Mouse (Mus musculus): ENCODE data around the gene Faf1. TPM values are rescaled to one million over a fixed set of nuclear protein-coding genes. Genes with fewer than 3 reads are reported as not detected.

The Faf1 gene
- polyA plus RNA-seq (2015; fragmentation: Nextera tagmentation; extraction: Ambion mirVana): 29.9 and 32.0 TPM in 2 replicates

- H3K4me3 ChIP-seq (ENCODE audit: low read depth, low read length): peak within 1 kb of the TSS; percentile 91
- H3K4me1 ChIP-seq (ENCODE audit: control insufficient read depth, insufficient read depth, low read length): peaks cover 11% of the 10 kb centered on the region
- H3K27me3 ChIP-seq (ENCODE audit: control insufficient read depth, insufficient read depth, low read depth, low read length): no peaks in the 10 kb centered on the region
- peak; percentile 97 for ATAC-seq
- peak within 1 kb of the TSS; percentile 95 for H3K27ac ChIP-seq (ENCODE audit: low read length)
- under 1% methylated on average over 81 of the region's 107 CpGs for WGBS
- no peaks in the 10 kb centered on the region for H3K9me3 ChIP-seq (replicated peaks; ENCODE audit: control insufficient read depth, low read length, poor library complexity, severe bottlenecking)
- H3K9ac ChIP-seq (ENCODE audit: low read depth, low read length): peak within 1 kb of the TSS; percentile 91
- H3K4me2 ChIP-seq (ENCODE audit: low read length): peak within 1 kb of the TSS; percentile 80
- H3K36me3 ChIP-seq (ENCODE audit: control insufficient read depth, insufficient read depth, low read length): no peaks in the 10 kb centered on the region
Observed at GRCm38 (mm10) chr4:109676218-109677215, at the start of gene Faf1. Gene Faf1, plus strand, starts transcription at chr4:109676588.

GRCm38 (mm10) chr4:109630215-109630614 is 46.2 kb upstream of the Faf1 start:
- ATAC-seq: no peak
- Histone ChIP-seq H3K9me3 (replicated peaks; ENCODE audit: control insufficient read depth, low read length, poor library complexity, severe bottlenecking) (no peaks in the 10 kb centered on the region), H3K4me1 (ENCODE audit: control insufficient read depth, insufficient read depth, low read length) (no peaks in the 10 kb centered on the region), H3K36me3 (ENCODE audit: control insufficient read depth, insufficient read depth, low read length) (no peaks in the 10 kb centered on the region), H3K4me3 (ENCODE audit: low read depth, low read length) (no peak overlapping the region), H3K27me3 (ENCODE audit: control insufficient read depth, insufficient read depth, low read depth, low read length) (no peaks in the 10 kb centered on the region), H3K27ac (ENCODE audit: low read length) (no peak overlapping the region), H3K4me2 (ENCODE audit: low read length) (no peak overlapping the region), H3K9ac (ENCODE audit: low read depth, low read length) (no peak overlapping the region)
- WGBS: 79% methylated on average over 2 of the region's 2 CpGs

- no peak overlapping the region for H3K27ac ChIP-seq (ENCODE audit: low read length)
- no peak for ATAC-seq
- no peaks in the 10 kb centered on the region for H3K4me1 ChIP-seq (ENCODE audit: control insufficient read depth, insufficient read depth, low read length)
- no peaks in the 10 kb centered on the region for H3K9me3 ChIP-seq (replicated peaks; ENCODE audit: control insufficient read depth, low read length, poor library complexity, severe bottlenecking)
- H3K4me2 ChIP-seq (ENCODE audit: low read length): no peak overlapping the region
- H3K27me3 ChIP-seq (ENCODE audit: control insufficient read depth, insufficient read depth, low read depth, low read length): no peaks in the 10 kb centered on the region
- H3K9ac ChIP-seq (ENCODE audit: low read depth, low read length): no peak overlapping the region
- H3K36me3 ChIP-seq (ENCODE audit: control insufficient read depth, insufficient read depth, low read length): no peaks in the 10 kb centered on the region
- WGBS: 84% methylated on average over 4 of the region's 4 CpGs
- no peak overlapping the region for H3K4me3 ChIP-seq (ENCODE audit: low read depth, low read length)
Observed at GRCm38 (mm10) chr4:109631029-109631428, 45.4 kb upstream of the Faf1 start.

GRCm38 (mm10) chr4:109634971-109635370 is 41.4 kb upstream of the Faf1 start:
- Histone ChIP-seq H3K4me1 (ENCODE audit: control insufficient read depth, insufficient read depth, low read length) (no peaks in the 10 kb centered on the region), H3K27me3 (ENCODE audit: control insufficient read depth, insufficient read depth, low read depth, low read length) (no peaks in the 10 kb centered on the region), H3K9ac (ENCODE audit: low read depth, low read length) (no peak overlapping the region), H3K27ac (ENCODE audit: low read length) (no peak overlapping the region), H3K4me2 (ENCODE audit: low read length) (no peak overlapping the region), H3K36me3 (ENCODE audit: control insufficient read depth, insufficient read depth, low read length) (no peaks in the 10 kb centered on the region), H3K9me3 (replicated peaks; ENCODE audit: control insufficient read depth, low read length, poor library complexity, severe bottlenecking) (no peaks in the 10 kb centered on the region), H3K4me3 (ENCODE audit: low read depth, low read length) (no peak overlapping the region)
- no peak for ATAC-seq
- 97% methylated on average over 2 of the region's 2 CpGs for WGBS

- WGBS: 90% methylated on average over 9 of the region's 9 CpGs
- H3K4me3 ChIP-seq (ENCODE audit: low read depth, low read length): no peak overlapping the region
- H3K27ac ChIP-seq (ENCODE audit: low read length): no peak overlapping the region
- H3K36me3 ChIP-seq (ENCODE audit: control insufficient read depth, insufficient read depth, low read length): no peaks in the 10 kb centered on the region
- no peak overlapping the region for H3K9ac ChIP-seq (ENCODE audit: low read depth, low read length)
- H3K4me1 ChIP-seq (ENCODE audit: control insufficient read depth, insufficient read depth, low read length): no peaks in the 10 kb centered on the region
- H3K9me3 ChIP-seq (replicated peaks; ENCODE audit: control insufficient read depth, low read length, poor library complexity, severe bottlenecking): no peaks in the 10 kb centered on the region
- H3K27me3 ChIP-seq (ENCODE audit: control insufficient read depth, insufficient read depth, low read depth, low read length): no peaks in the 10 kb centered on the region
- ATAC-seq: no peak
- H3K4me2 ChIP-seq (ENCODE audit: low read length): no peak overlapping the region
Observed at GRCm38 (mm10) chr4:109639356-109639755, 37.0 kb upstream of the Faf1 start.

- WGBS: 93% methylated on average over 7 of the region's 7 CpGs
- Histone ChIP-seq H3K4me1 (ENCODE audit: control insufficient read depth, insufficient read depth, low read length) (no peaks in the 10 kb centered on the region), H3K9me3 (replicated peaks; ENCODE audit: control insufficient read depth, low read length, poor library complexity, severe bottlenecking) (no peaks in the 10 kb centered on the region), H3K4me3 (ENCODE audit: low read depth, low read length) (no peak overlapping the region), H3K27me3 (ENCODE audit: control insufficient read depth, insufficient read depth, low read depth, low read length) (no peaks in the 10 kb centered on the region), H3K36me3 (ENCODE audit: control insufficient read depth, insufficient read depth, low read length) (no peaks in the 10 kb centered on the region), H3K4me2 (ENCODE audit: low read length) (no peak overlapping the region), H3K9ac (ENCODE audit: low read depth, low read length) (no peak overlapping the region), H3K27ac (ENCODE audit: low read length) (no peak overlapping the region)
- ATAC-seq: no peak
Observed at GRCm38 (mm10) chr4:109640141-109640540, 36.2 kb upstream of the Faf1 start.

GRCm38 (mm10) chr4:109641451-109641850 is 34.9 kb upstream of the Faf1 start:
- Histone ChIP-seq H3K9me3 (replicated peaks; ENCODE audit: control insufficient read depth, low read length, poor library complexity, severe bottlenecking) (no peaks in the 10 kb centered on the region), H3K4me3 (ENCODE audit: low read depth, low read length) (no peak overlapping the region), H3K9ac (ENCODE audit: low read depth, low read length) (no peak overlapping the region), H3K4me2 (ENCODE audit: low read length) (no peak overlapping the region), H3K36me3 (ENCODE audit: control insufficient read depth, insufficient read depth, low read length) (no peaks in the 10 kb centered on the region), H3K4me1 (ENCODE audit: control insufficient read depth, insufficient read depth, low read length) (no peaks in the 10 kb centered on the region), H3K27ac (ENCODE audit: low read length) (no peak overlapping the region), H3K27me3 (ENCODE audit: control insufficient read depth, insufficient read depth, low read depth, low read length) (no peaks in the 10 kb centered on the region)
- ATAC-seq: no peak
- WGBS: 72% methylated on average over 3 of the region's 3 CpGs

GRCm38 (mm10) chr4:109647281-109647680 is 29.1 kb upstream of the Faf1 start:
- no peaks in the 10 kb centered on the region for H3K36me3 ChIP-seq (ENCODE audit: control insufficient read depth, insufficient read depth, low read length)
- H3K27me3 ChIP-seq (ENCODE audit: control insufficient read depth, insufficient read depth, low read depth, low read length): no peaks in the 10 kb centered on the region; the same call in 1 of the 2 replicates
- 79% methylated on average over 4 of the region's 4 CpGs for WGBS
- H3K4me3 ChIP-seq (ENCODE audit: low read depth, low read length): no peak overlapping the region
- no peak overlapping the region for H3K4me2 ChIP-seq (ENCODE audit: low read length)
- H3K27ac ChIP-seq (ENCODE audit: low read length): no peak overlapping the region
- ATAC-seq: no peak
- no peaks in the 10 kb centered on the region for H3K9me3 ChIP-seq (replicated peaks; ENCODE audit: control insufficient read depth, low read length, poor library complexity, severe bottlenecking)
- H3K4me1 ChIP-seq (ENCODE audit: control insufficient read depth, insufficient read depth, low read length): no peaks in the 10 kb centered on the region
- H3K9ac ChIP-seq (ENCODE audit: low read depth, low read length): no peak overlapping the region

- H3K9ac ChIP-seq (ENCODE audit: low read depth, low read length): no peak overlapping the region
- no peaks in the 10 kb centered on the region for H3K9me3 ChIP-seq (replicated peaks; ENCODE audit: control insufficient read depth, low read length, poor library complexity, severe bottlenecking)
- WGBS: 87% methylated on average over 5 of the region's 5 CpGs
- no peaks in the 10 kb centered on the region for H3K4me1 ChIP-seq (ENCODE audit: control insufficient read depth, insufficient read depth, low read length)
- H3K36me3 ChIP-seq (ENCODE audit: control insufficient read depth, insufficient read depth, low read length): no peaks in the 10 kb centered on the region
- H3K27ac ChIP-seq (ENCODE audit: low read length): no peak overlapping the region
- H3K4me3 ChIP-seq (ENCODE audit: low read depth, low read length): no peak overlapping the region
- H3K27me3 ChIP-seq (ENCODE audit: control insufficient read depth, insufficient read depth, low read depth, low read length): peaks cover 2% of the 10 kb centered on the region
- ATAC-seq: no peak
- no peak overlapping the region for H3K4me2 ChIP-seq (ENCODE audit: low read length)
Observed at GRCm38 (mm10) chr4:109649331-109649730, 27.1 kb upstream of the Faf1 start.

All from midbrain, embryonic 16.5 days (tissue).